Mouse (Mus musculus) C2C12 (cell line): Measurements from ENCODE around the gene S1pr3.

Experiments
- CTCF ChIP-seq: IDR thresholded peaks from one replicate; pipeline ENCODE4 v1.5.1; 2011; ENCODE audit not compliant: control insufficient read depth, insufficient read depth, insufficient read length
- MAX ChIP-seq: IDR thresholded peaks from one replicate; pipeline ENCODE4 v1.6.1; 2011; ENCODE audit warnings: mild to moderate bottlenecking, control low read depth

GRCm38 (mm10) chr13:51363985-51364384, 44.5 kb upstream of the S1pr3 start:
- TF ChIP-seq MAX: no peak
- no peak for TF ChIP-seq CTCF
